Mouse (Mus musculus) hindbrain, embryonic 11.5 days (tissue): ENCODE measurements at regions not wholly inside any gene's neighbourhood (a gene's known extent, or its start where the extent isn't known, plus 50 kb on each side); places are given as distances from the start of the nearest gene placed in this dataset.

Experiments
- ATAC-seq: fragments of 200-750 bp; cut with Nextera tagmentation; 2 replicates; pipeline ENCODE4 v1.8.0; 2017; ENCODE audit warnings: mild to moderate bottlenecking, moderate TSS enrichment, moderate library complexity; ENCODE audit not compliant: low FRiP score
- DNase-seq: peaks from one replicate; pipeline ENCODE4 v3.0.0-alpha.2; 2015; ENCODE audit warnings: low spot score
- H3K27ac ChIP-seq: fragments of 300-500 bp; sonication (generic); 2 replicates; pipeline ENCODE4 v1.5.1; 2014; ENCODE audit warnings: mild to moderate bottlenecking, low read depth, low read length
- H3K27me3 ChIP-seq: fragments of 300-500 bp; sonication (generic); 2 replicates; pipeline ENCODE4 v1.6.1; 2014; ENCODE audit warnings: mild to moderate bottlenecking, low read length, moderate library complexity, mixed read lengths; ENCODE audit not compliant: control insufficient read depth, insufficient read depth
- H3K36me3 ChIP-seq: fragments of 300-500 bp; sonication (generic); 2 replicates; pipeline ENCODE4 v1.6.1; 2014; ENCODE audit warnings: mild to moderate bottlenecking, low read length, moderate library complexity, mixed read lengths; ENCODE audit not compliant: control insufficient read depth, insufficient read depth
- H3K4me1 ChIP-seq: fragments of 300-500 bp; sonication (generic); replicated peaks from 2 replicates; pipeline ENCODE4 v1.6.1; 2014; ENCODE audit warnings: low read length, mixed read lengths; ENCODE audit not compliant: control insufficient read depth, insufficient read depth
- H3K4me2 ChIP-seq: fragments of 300-500 bp; sonication (generic); replicated peaks from 2 replicates; pipeline ENCODE4 v1.6.1; 2014; ENCODE audit warnings: mild to moderate bottlenecking, low read depth, low read length
- H3K4me3 ChIP-seq: fragments of 300-500 bp; sonication (generic); 2 replicates; pipeline ENCODE4 v1.5.1; 2014; ENCODE audit warnings: low read depth, low read length
- H3K9ac ChIP-seq: fragments of 300-500 bp; sonication (generic); 2 replicates; pipeline ENCODE4 v1.6.1; 2014; ENCODE audit warnings: low read depth, low read length
- H3K9me3 ChIP-seq: fragments of 300-500 bp; sonication (generic); 2 replicates; pipeline ENCODE4 v1.6.1; 2016; ENCODE audit warnings: low read length; ENCODE audit not compliant: control insufficient read depth
- WGBS: fragments of 180-500 bp; shearing (Covaris S2); extraction: QIAGEN DNeasy Blood & Tissue Kit; methylation state at CpG from one replicate; pipeline ENCODE4 v1.1.7; 2014; 5-methylcytosine and 5-hydroxymethylcytosine counted together

GRCm38 (mm10) chr9:41464057-41464685 is 302.7 kb upstream of the Ubash3b start:
- peak; percentile 47; the same call in 1 of the 2 replicates for ATAC-seq
- H3K27ac ChIP-seq: peak overlapping the region; percentile 30; the same call in 1 of the 2 replicates

GRCm38 (mm10) chr9:41461742-41462141 is 300.2 kb upstream of the Ubash3b start:
- Histone ChIP-seq H3K4me1 (no peaks in the 10 kb centered on the region), H3K4me2 (no peak overlapping the region), H3K9me3 (no peaks in the 10 kb centered on the region), H3K36me3 (no peaks in the 10 kb centered on the region), H3K9ac (no peak overlapping the region), H3K4me3 (no peak overlapping the region), H3K27me3 (no peaks in the 10 kb centered on the region), H3K27ac (peak overlapping the region; percentile 11; the same call in 1 of the 2 replicates)
- ATAC-seq (peak; percentile 61; the same call in 1 of the 2 replicates), DNase-seq (peak; percentile 91)
- 10% methylated on average over 11 of the region's 11 CpGs for WGBS

More at GRCm38 (mm10) chr9:41464057-41464685, 302.7 kb upstream of the Ubash3b start:
- Histone ChIP-seq H3K9me3 (no peaks in the 10 kb centered on the region), H3K9ac (peak overlapping the region; percentile 23; the same call in 1 of the 2 replicates), H3K4me1 (no peaks in the 10 kb centered on the region), H3K4me3 (no peak overlapping the region), H3K4me2 (no peak overlapping the region), H3K36me3 (no peaks in the 10 kb centered on the region), H3K27me3 (no peaks in the 10 kb centered on the region)
- WGBS: 61% methylated on average over 8 of the region's 8 CpGs
- DNase-seq: peak; percentile 20

- no peak for ATAC-seq
- H3K4me3 ChIP-seq: no peak overlapping the region
- no peak overlapping the region for H3K9ac ChIP-seq
- H3K27ac ChIP-seq: no peak overlapping the region
- WGBS: 79% methylated on average over 6 of the region's 6 CpGs
- no peak for DNase-seq
- H3K27me3 ChIP-seq: no peaks in the 10 kb centered on the region
- H3K36me3 ChIP-seq: no peaks in the 10 kb centered on the region
- H3K9me3 ChIP-seq: no peaks in the 10 kb centered on the region
- H3K4me1 ChIP-seq: no peaks in the 10 kb centered on the region
- no peak overlapping the region for H3K4me2 ChIP-seq
Observed at GRCm38 (mm10) chr9:41460709-41461108, 299.2 kb upstream of the Ubash3b start.

- ATAC-seq: no peak
Observed at GRCm38 (mm10) chr9:41457003-41457402, 295.5 kb upstream of the Ubash3b start.

GRCm38 (mm10) chr9:41451738-41452137 is 290.2 kb upstream of the Ubash3b start:
- H3K36me3 ChIP-seq: no peaks in the 10 kb centered on the region
- no peak for DNase-seq
- H3K9me3 ChIP-seq: no peaks in the 10 kb centered on the region

More at GRCm38 (mm10) chr9:41457003-41457402, 295.5 kb upstream of the Ubash3b start:
- Histone ChIP-seq H3K9ac (no peak overlapping the region), H3K4me3 (no peak overlapping the region), H3K9me3 (no peaks in the 10 kb centered on the region), H3K4me1 (no peaks in the 10 kb centered on the region), H3K27ac (no peak overlapping the region), H3K36me3 (no peaks in the 10 kb centered on the region), H3K27me3 (no peaks in the 10 kb centered on the region), H3K4me2 (no peak overlapping the region)
- 72% methylated on average over 3 of the region's 3 CpGs for WGBS
- DNase-seq: no peak

GRCm38 (mm10) chr9:41449233-41449632 is 287.7 kb upstream of the Ubash3b start:
- no peaks in the 10 kb centered on the region for H3K4me1 ChIP-seq
- ATAC-seq: no peak
- H3K4me2 ChIP-seq: no peak overlapping the region
- no peak for DNase-seq
- no peaks in the 10 kb centered on the region for H3K36me3 ChIP-seq
- WGBS: 63% methylated on average over 4 of the region's 4 CpGs
- no peaks in the 10 kb centered on the region for H3K27me3 ChIP-seq
- no peak overlapping the region for H3K4me3 ChIP-seq
- no peak overlapping the region for H3K27ac ChIP-seq
- no peaks in the 10 kb centered on the region for H3K9me3 ChIP-seq
- no peak overlapping the region for H3K9ac ChIP-seq

More at GRCm38 (mm10) chr9:41451738-41452137, 290.2 kb upstream of the Ubash3b start:
- ATAC-seq: no peak
- Histone ChIP-seq H3K27ac (no peak overlapping the region), H3K27me3 (no peaks in the 10 kb centered on the region), H3K4me2 (no peak overlapping the region), H3K4me1 (no peaks in the 10 kb centered on the region), H3K9ac (no peak overlapping the region), H3K4me3 (no peak overlapping the region)
- 67% methylated on average over 3 of the region's 3 CpGs for WGBS

GRCm38 (mm10) chr9:41447902-41448301 is 286.4 kb upstream of the Ubash3b start:
- H3K27ac ChIP-seq: peak overlapping the region; percentile 88
- 85% methylated on average over 8 of the region's 8 CpGs for WGBS
- H3K36me3 ChIP-seq: no peaks in the 10 kb centered on the region
- H3K9me3 ChIP-seq: no peaks in the 10 kb centered on the region
- no peak overlapping the region for H3K4me2 ChIP-seq
- H3K9ac ChIP-seq: no peak overlapping the region
- no peak overlapping the region for H3K4me3 ChIP-seq
- H3K27me3 ChIP-seq: no peaks in the 10 kb centered on the region
- no peaks in the 10 kb centered on the region for H3K4me1 ChIP-seq
- DNase-seq (no peak), ATAC-seq (no peak)

- H3K4me1 ChIP-seq: no peaks in the 10 kb centered on the region
- no peaks in the 10 kb centered on the region for H3K27me3 ChIP-seq
- DNase-seq: peak; percentile 24
- H3K9me3 ChIP-seq: no peaks in the 10 kb centered on the region
- H3K4me3 ChIP-seq: no peak overlapping the region
- no peaks in the 10 kb centered on the region for H3K36me3 ChIP-seq
- H3K9ac ChIP-seq: 0 out of 2 replicates have a peak overlapping the region, but pooled peaks have one; percentile 31
- WGBS: 43% methylated on average over 12 of the region's 12 CpGs
- no peak overlapping the region for H3K4me2 ChIP-seq
- no peak for ATAC-seq
- H3K27ac ChIP-seq: peak overlapping the region; percentile 88
Observed at GRCm38 (mm10) chr9:41447211-41447875, 285.8 kb upstream of the Ubash3b start.
